Mouse (Mus musculus): ENCODE measurements around the gene Iqgap2.

DNA sequence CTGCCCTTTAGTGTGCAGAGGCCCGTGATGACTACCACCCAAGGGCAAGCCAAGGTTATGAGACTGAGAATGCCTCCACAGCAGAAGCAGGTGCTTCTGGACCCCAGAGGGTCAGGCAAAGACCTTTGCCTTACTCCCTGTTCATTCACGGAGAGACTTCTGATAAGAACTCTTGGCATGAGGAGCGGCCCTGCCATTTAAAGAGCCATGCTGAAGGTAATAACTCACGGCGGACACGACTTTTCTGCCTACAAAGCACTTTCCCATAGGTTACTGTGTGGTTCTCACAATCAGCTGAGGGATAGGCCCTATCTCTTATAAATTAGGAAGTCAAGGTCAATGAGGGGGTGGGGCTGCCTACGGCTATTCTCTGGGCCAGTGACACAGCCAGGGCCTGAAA lies 48.9 kb downstream of the Iqgap2 start:
- no peak for TF ChIP-seq GATA1 (IDR thresholded peaks at IDR 0.05; ENCODE audit: low read length)
- no peak for TF ChIP-seq TAL1 (IDR thresholded peaks at IDR 0.05; ENCODE audit: low read length)
